Mouse (Mus musculus) T-helper 1 cell (primary cell): Measurements from ENCODE around the gene Jtb.

Source experiments
- in situ Hi-C: fragments of 300-600 bp; cut with MboI, MseI; formaldehyde crosslinking; loops from one replicate; pipeline ENCODE4 v1.15.1; 2025; ENCODE audit warnings: high pct_unique_total_duplicates

Gene Jtb

GRCm38 (mm10) chr3:90258521-90258920, 27.1 kb downstream of the Jtb start:
- in situ Hi-C loops, result no loop called here

GRCm38 (mm10) chr3:90263121-90263771, 31.8 kb downstream of the Jtb start:
- in situ Hi-C loops, result no loop called here

GRCm38 (mm10) chr3:90264687-90265033, 33.3 kb downstream of the Jtb start:
- in situ Hi-C loops, result no loop called here

GRCm38 (mm10) chr3:90265034-90265931, 33.9 kb downstream of the Jtb start, which contains the start of gene Dennd4b:
Gene Dennd4b, plus strand, starts transcription at chr3:90265185.
- in situ Hi-C loops, result no loop called here

- in situ Hi-C loops, result no loop called here
Measured at GRCm38 (mm10) chr3:90265932-90266741, 34.7 kb downstream of the Jtb start.

- in situ Hi-C loops, result no loop called here
Measured at GRCm38 (mm10) chr3:90266901-90267775, 35.7 kb downstream of the Jtb start.

- in situ Hi-C loops, result no loop called here
Measured at GRCm38 (mm10) chr3:90268190-90268589, 36.8 kb downstream of the Jtb start.

GRCm38 (mm10) chr3:90268971-90269370, 37.6 kb downstream of the Jtb start:
- in situ Hi-C loops, result no loop called here

- in situ Hi-C loops, result no loop called here
Measured at GRCm38 (mm10) chr3:90270784-90271183, 39.4 kb downstream of the Jtb start.

GRCm38 (mm10) chr3:90272170-90272569, 40.8 kb downstream of the Jtb start:
- in situ Hi-C loops, result no loop called here

- in situ Hi-C loops, result no loop called here
Measured at GRCm38 (mm10) chr3:90273855-90274254, 42.5 kb downstream of the Jtb start.

GRCm38 (mm10) chr3:90275286-90275685, 43.9 kb downstream of the Jtb start:
- in situ Hi-C loops, result no loop called here

GRCm38 (mm10) chr3:90276858-90277257, 45.5 kb downstream of the Jtb start:
- in situ Hi-C loops, result no loop called here

- in situ Hi-C loops, result no loop called here
Measured at GRCm38 (mm10) chr3:90277793-90278192, 46.4 kb downstream of the Jtb start.

GRCm38 (mm10) chr3:90278211-90278610, 46.8 kb downstream of the Jtb start:
- in situ Hi-C loops, result no loop called here

- in situ Hi-C loops, result no loop called here
Measured at GRCm38 (mm10) chr3:90279216-90279615, 47.8 kb downstream of the Jtb start.

GRCm38 (mm10) chr3:90279743-90280142, 48.3 kb downstream of the Jtb start:
- in situ Hi-C loops, result no loop called here

- in situ Hi-C loops, result no loop called here
Measured at GRCm38 (mm10) chr3:90280708-90281107, 49.3 kb downstream of the Jtb start.

- in situ Hi-C loops, result no loop called here
Measured at GRCm38 (mm10) chr3:90284150-90284549, 52.8 kb downstream of the Jtb start.
